ENCODE assay signal across 7 mouse cellular contexts in genomic region chr6:34511410-34511809, GRCm38 (mm10). TPM values are rescaled to one million over a fixed set of nuclear protein-coding genes. Genes with fewer than 3 reads are reported as not detected.
DNase-seq lines count a peak whose midpoint lies in the region; ATAC-seq and TF ChIP-seq lines count a peak whose summit lies in the region.

No protein-coding gene starts in this region.

- peak; percentile 79; the same call in 1 of the 2 replicates for ATAC-seq in heart, embryonic 15.5 days (replicated peaks; ENCODE audit: insufficient number of reproducible peaks, insufficient read depth, low FRiP score, low read depth)
- peak; percentile 87 for ATAC-seq in lung, postnatal 0 days

- H3K27ac ChIP-seq in liver, adult 2 months (replicated peaks; ENCODE audit: insufficient read depth, low read depth, low read length), result no peak overlapping the region
- H3K27ac ChIP-seq in heart, embryonic 15.5 days, result no peak overlapping the region
- no peak overlapping the region for H3K27ac ChIP-seq in lung, postnatal 0 days (ENCODE audit: low read length)

- H3K79me2 ChIP-seq in liver, adult 2 months (ENCODE audit: control insufficient read depth, insufficient read depth, low read length), result no peaks in the 10 kb centered on the region

- peak; percentile 76 for DNase-seq in liver, adult 2 months (ENCODE audit: extremely low read depth, low read depth, low spot score)
- DNase-seq in liver, result no peak
- peak; percentile 64 for DNase-seq in c-Kit-positive CD71-positive TER-119-positive erythroid progenitor cells, embryonic 14.5 days (ENCODE audit: low spot score)
- peak; percentile 90 for DNase-seq in lung, postnatal 0 days (ENCODE audit: low spot score)
- DNase-seq in yolk sac, embryonic 10.5 days (ENCODE audit: low spot score), result peak; percentile 56
- DNase-seq in ovary, adult 18-20 months (ENCODE audit: low spot score), result no peak

- no peak overlapping the region for H3K4me3 ChIP-seq in liver, adult 2 months (ENCODE audit: insufficient read depth, low read depth, low read length)
- no peak overlapping the region for H3K4me3 ChIP-seq in heart, embryonic 15.5 days
- no peak overlapping the region for H3K4me3 ChIP-seq in lung, postnatal 0 days (ENCODE audit: low read depth, low read length)

- no peak for TF ChIP-seq POLR2A in liver, adult 2 months (IDR thresholded peaks at IDR 0.05; ENCODE audit: extremely low read depth, insufficient read depth, low read length)

- H3K27me3 ChIP-seq in liver, adult 2 months (ENCODE audit: control insufficient read depth, insufficient read depth, low read length), result no peaks in the 10 kb centered on the region
- H3K27me3 ChIP-seq in heart, embryonic 15.5 days, result no peaks in the 10 kb centered on the region
- H3K27me3 ChIP-seq in lung, postnatal 0 days (replicated peaks; ENCODE audit: insufficient read depth, low read length), result no peaks in the 10 kb centered on the region

- no peak overlapping the region for H3K4me2 ChIP-seq in heart, embryonic 15.5 days
- no peak overlapping the region for H3K4me2 ChIP-seq in lung, postnatal 0 days (replicated peaks; ENCODE audit: low read depth, low read length)

- H3K36me3 ChIP-seq in liver, adult 2 months (ENCODE audit: control insufficient read depth, insufficient read depth, low read length), result no peaks in the 10 kb centered on the region
- no peaks in the 10 kb centered on the region for H3K36me3 ChIP-seq in heart, embryonic 15.5 days
- H3K36me3 ChIP-seq in lung, postnatal 0 days (ENCODE audit: insufficient read depth, low read length), result no peaks in the 10 kb centered on the region

- H3K9ac ChIP-seq in liver, adult 2 months (ENCODE audit: low read depth, low read length), result no peak overlapping the region
- H3K9ac ChIP-seq in heart, embryonic 15.5 days, result no peak overlapping the region
- no peak overlapping the region for H3K9ac ChIP-seq in lung, postnatal 0 days (replicated peaks; ENCODE audit: low read depth)

- TF ChIP-seq CTCF in liver, adult 2 months (IDR thresholded peaks at IDR 0.05; ENCODE audit: low read depth, low read length), result peak; percentile 67
- peak; percentile 80 for TF ChIP-seq CTCF in lung, postnatal 0 days (IDR thresholded peaks at IDR 0.05)

- H3K9me3 ChIP-seq in heart, embryonic 15.5 days (replicated peaks), result no peaks in the 10 kb centered on the region
- no peaks in the 10 kb centered on the region for H3K9me3 ChIP-seq in lung, postnatal 0 days (ENCODE audit: low read length)

- H3K4me1 ChIP-seq in liver, adult 2 months (ENCODE audit: control insufficient read depth, insufficient read depth, low read length), result no peaks in the 10 kb centered on the region
- peaks cover 9% of the 10 kb centered on the region; the same call in 1 of the 2 replicates for H3K4me1 ChIP-seq in heart, embryonic 15.5 days (replicated peaks)
- no peaks in the 10 kb centered on the region for H3K4me1 ChIP-seq in lung, postnatal 0 days (ENCODE audit: insufficient read depth, low read depth, low read length)

- TF ChIP-seq EP300 in lung, postnatal 0 days (IDR thresholded peaks at IDR 0.05), result no peak

- WGBS in liver, adult 2 months, result 7% methylated on average over 2 of the region's 2 CpGs
- WGBS in heart, embryonic 15.5 days, result 23% methylated on average over 2 of the region's 2 CpGs
- WGBS in lung, postnatal 0 days, result 14% methylated on average over 2 of the region's 2 CpGs

RNA-seq across cellular contexts. Expression of gene Bpgm, which starts 35.4 kb away (rescaled TPM):
- 7.8 and 9.1 TPM in 2 replicates for total RNA-seq in liver, adult 2 months (2014; rRNA removed)
- polyA plus RNA-seq in liver, adult 2 months (2012; rRNA removed), result 7.0 and 7.1 TPM in 2 replicates
- 112 and 125 TPM in 2 replicates for polyA plus RNA-seq in heart, embryonic 15.5 days (2015; fragmentation: Nextera tagmentation; extraction: Ambion mirVana)
- 66.6 and 69.7 TPM in 2 replicates for polyA plus RNA-seq in lung, postnatal 0 days (2015; fragmentation: Nextera tagmentation; extraction: Ambion mirVana)

Comparison
In these comparisons a context has a peak if more than half of its experiments do, and no peak if none do; other contexts are left out.
1. DNase-seq: peak in liver, adult 2 months (single experiment), c-Kit-positive CD71-positive TER-119-positive erythroid progenitor cells, embryonic 14.5 days (single experiment), lung, postnatal 0 days (single experiment) and yolk sac, embryonic 10.5 days (single experiment); none in liver (single experiment) and ovary, adult 18-20 months (single experiment).